Mouse (Mus musculus) adrenal gland, adult 18-20 months (tissue): ENCODE data around the gene Usp36. TPM values are rescaled to one million over a fixed set of nuclear protein-coding genes. Genes with fewer than 3 reads are reported as not detected.

ENCODE experiments used
- DNase-seq, 2 experiments: peaks; one replicate each; pipeline ENCODE4 v3.0.0; 2021 to 2022; ENCODE audit warnings: low spot score in 2 of 2
- total RNA-seq, 2 experiments: library from RNA; stranded (reverse); gene quantifications; 1 replicate in 1 of 2; 2 replicates in 1 of 2; pipeline ENCODE4 v1.2.3; 2021

Usp36 gene
- total RNA-seq, 2 experiments from 2014 or later: 24.5 to 25.5 TPM

- no peak for DNase-seq
Observed at GRCm38 (mm10) chr11:118253447-118254158, 36.4 kb downstream of the Usp36 start.

- DNase-seq: no peak
Observed at GRCm38 (mm10) chr11:118249012-118249383, 41.0 kb downstream of the Usp36 start.

GRCm38 (mm10) chr11:118248150-118249011, 41.7 kb downstream of the Usp36 start, which contains the start of gene Cyth1:
TSS of gene Cyth1 (minus strand) at chr11:118248592.
- DNase-seq: peak; percentile 100

- peak; percentile 63 to 66 for DNase-seq
Observed at GRCm38 (mm10) chr11:118247359-118248095, 42.5 kb downstream of the Usp36 start.

GRCm38 (mm10) chr11:118246724-118247123, 43.3 kb downstream of the Usp36 start:
- no peak for DNase-seq

- DNase-seq: no peak
Observed at GRCm38 (mm10) chr11:118245130-118245529, 44.9 kb downstream of the Usp36 start.

- DNase-seq: no peak
Observed at GRCm38 (mm10) chr11:118243627-118244261, 46.3 kb downstream of the Usp36 start.

GRCm38 (mm10) chr11:118242506-118242905, 47.5 kb downstream of the Usp36 start:
- DNase-seq: no peak

GRCm38 (mm10) chr11:118240388-118240787, 49.7 kb downstream of the Usp36 start:
- DNase-seq: no peak

- DNase-seq: no peak
Observed at GRCm38 (mm10) chr11:118239281-118240198, 50.5 kb downstream of the Usp36 start.

GRCm38 (mm10) chr11:118236520-118237190, 53.4 kb downstream of the Usp36 start:
- DNase-seq: no peak

- no peak for DNase-seq
Observed at GRCm38 (mm10) chr11:118234929-118235328, 55.1 kb downstream of the Usp36 start.

- DNase-seq: no peak
Observed at GRCm38 (mm10) chr11:118234500-118234899, 55.5 kb downstream of the Usp36 start.

GRCm38 (mm10) chr11:118233924-118234323, 56.1 kb downstream of the Usp36 start:
- DNase-seq: no peak

GRCm38 (mm10) chr11:118232314-118232831, 57.7 kb downstream of the Usp36 start:
- no peak for DNase-seq

GRCm38 (mm10) chr11:118229941-118230340, 60.1 kb downstream of the Usp36 start:
- DNase-seq: no peak

- no peak for DNase-seq
Observed at GRCm38 (mm10) chr11:118227650-118228049, 62.4 kb downstream of the Usp36 start.

- no peak for DNase-seq
Observed at GRCm38 (mm10) chr11:118226850-118227249, 63.2 kb downstream of the Usp36 start.

GRCm38 (mm10) chr11:118225862-118226261, 64.2 kb downstream of the Usp36 start:
- no peak for DNase-seq
